Mouse (Mus musculus) bone marrow macrophage, adult 2 months (primary cell): Measurements from ENCODE around the gene Eci1.

ENCODE experiments used
- CTCF ChIP-seq: IDR thresholded peaks from 2 replicates; pipeline ENCODE4 v1.5.1; 2012; ENCODE audit warnings: low read depth, mild to moderate bottlenecking, low read length, moderate library complexity
- POLR2A ChIP-seq: IDR thresholded peaks from 2 replicates; pipeline ENCODE4 v1.6.1; 2012; ENCODE audit warnings: mild to moderate bottlenecking, low read depth, low read length, borderline replicate concordance

DNA sequence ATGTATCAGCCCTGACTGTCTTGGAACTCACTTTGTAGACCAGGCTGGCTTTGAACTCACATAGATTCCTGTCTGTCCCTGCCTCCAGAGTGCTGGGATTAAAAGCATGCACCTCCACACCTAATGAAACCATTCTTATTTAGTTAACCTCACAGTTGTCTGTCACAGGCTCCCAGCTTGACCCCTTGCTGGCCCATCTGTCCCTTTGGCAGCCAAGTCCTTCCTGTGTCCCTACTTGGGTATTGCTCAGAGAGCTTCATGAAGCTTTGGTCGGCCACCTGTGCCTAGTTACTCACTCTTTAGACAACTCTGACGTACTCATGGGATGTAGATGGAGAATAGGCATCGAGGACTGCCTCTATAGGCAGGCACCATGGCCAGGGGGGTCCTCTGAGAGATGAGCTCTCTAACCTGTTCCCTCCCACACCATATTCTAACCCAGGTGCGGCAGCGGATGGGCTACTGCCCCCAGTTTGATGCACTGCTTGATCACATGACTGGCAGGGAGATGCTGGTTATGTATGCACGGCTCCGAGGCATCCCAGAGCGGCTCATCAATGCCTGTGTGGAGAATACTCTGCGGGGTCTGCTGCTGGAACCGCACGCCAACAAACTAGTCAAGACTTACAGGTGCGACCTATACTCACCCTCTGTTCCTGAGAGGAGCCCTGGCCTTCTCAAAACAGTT lies 19.2 kb upstream of the Eci1 start:
- TF ChIP-seq CTCF (no peak), POLR2A (no peak)
